Mouse (Mus musculus) limb, embryonic 14.5 days (tissue): ENCODE data around the gene Hexdc. TPM values are rescaled to one million over a fixed set of nuclear protein-coding genes. Genes with fewer than 3 reads are reported as not detected.

Experiments
- ATAC-seq: fragments of 200-750 bp; cut with Nextera tagmentation; 2 replicates; pipeline ENCODE4 v1.8.0; 2017; ENCODE audit warnings: low read depth, moderate number of reproducible peaks, moderate TSS enrichment; ENCODE audit not compliant: low FRiP score
- DNase-seq: peaks from one replicate; pipeline ENCODE4 v3.0.0-alpha.2; 2015; ENCODE audit warnings: low spot score
- H3K27ac ChIP-seq: fragments of 300-500 bp; sonication (generic); replicated peaks from 2 replicates; pipeline ENCODE4 v1.5.1; 2014; ENCODE audit warnings: low read depth, mild to moderate bottlenecking, low read length, moderate library complexity, mixed read lengths
- H3K27me3 ChIP-seq: fragments of 300-500 bp; sonication (generic); 2 replicates; pipeline ENCODE4 v1.6.1; 2014; ENCODE audit warnings: low read length, mixed read lengths; ENCODE audit not compliant: control insufficient read depth, insufficient read depth
- H3K36me3 ChIP-seq: fragments of 300-500 bp; sonication (generic); 2 replicates; pipeline ENCODE4 v1.6.1; 2014; ENCODE audit warnings: mild to moderate bottlenecking, low read length, moderate library complexity, mixed read lengths; ENCODE audit not compliant: control insufficient read depth, insufficient read depth
- H3K4me1 ChIP-seq: fragments of 300-500 bp; sonication (generic); 2 replicates; pipeline ENCODE4 v1.6.1; 2014; ENCODE audit warnings: antibody characterized with exemption, low read length, mixed read lengths; ENCODE audit not compliant: control insufficient read depth, insufficient read depth
- H3K4me2 ChIP-seq: fragments of 300-500 bp; sonication (generic); replicated peaks from 2 replicates; pipeline ENCODE4 v1.6.1; 2014; ENCODE audit warnings: low read depth, mild to moderate bottlenecking, low read length, moderate library complexity; ENCODE audit not compliant: severe bottlenecking
- H3K4me3 ChIP-seq: fragments of 300-500 bp; sonication (generic); replicated peaks from 2 replicates; pipeline ENCODE4 v1.5.1; 2014; ENCODE audit warnings: low read length
- H3K9ac ChIP-seq: fragments of 300-500 bp; sonication (generic); 2 replicates; pipeline ENCODE4 v1.6.1; 2014; ENCODE audit warnings: mild to moderate bottlenecking, low read depth, low read length, moderate library complexity; ENCODE audit not compliant: severe bottlenecking
- H3K9me3 ChIP-seq: fragments of 300-500 bp; sonication (generic); 2 replicates; pipeline ENCODE4 v1.6.1; 2016; ENCODE audit warnings: low read length; ENCODE audit not compliant: control insufficient read depth
- POLR2A ChIP-seq: fragments of 200-500 bp; IDR thresholded peaks from 2 replicates; pipeline ENCODE4 v1.8.0; 2012; ENCODE audit warnings: inconsistent platforms, mild to moderate bottlenecking, moderate library complexity, borderline replicate concordance; ENCODE audit not compliant: insufficient read depth, insufficient read length; ENCODE audit errors: extremely low read depth
- WGBS: fragments of 180-500 bp; shearing (Covaris S2); extraction: QIAGEN DNeasy Blood & Tissue Kit; methylation state at CpG from one replicate; pipeline ENCODE4 v1.1.7; 2014; 5-methylcytosine and 5-hydroxymethylcytosine counted together
- polyA plus RNA-seq, 2 experiments: library from polyadenylated mRNA; depleted of rRNA in 1 of 2; stranded (reverse) in 1 of 2; unstranded in 1 of 2; fragments of >200 nt; fragmentation: Nextera tagmentation in 1 of 2; extraction: Ambion mirVana in 1 of 2; gene quantifications; 2 replicates each; pipeline versions ENCODE4 v1.2.1 to v1.2.3; 2012 to 2014

The Hexdc gene
- polyA plus RNA-seq, 2 experiments, result 8.4 to 45.5 TPM

DNA sequence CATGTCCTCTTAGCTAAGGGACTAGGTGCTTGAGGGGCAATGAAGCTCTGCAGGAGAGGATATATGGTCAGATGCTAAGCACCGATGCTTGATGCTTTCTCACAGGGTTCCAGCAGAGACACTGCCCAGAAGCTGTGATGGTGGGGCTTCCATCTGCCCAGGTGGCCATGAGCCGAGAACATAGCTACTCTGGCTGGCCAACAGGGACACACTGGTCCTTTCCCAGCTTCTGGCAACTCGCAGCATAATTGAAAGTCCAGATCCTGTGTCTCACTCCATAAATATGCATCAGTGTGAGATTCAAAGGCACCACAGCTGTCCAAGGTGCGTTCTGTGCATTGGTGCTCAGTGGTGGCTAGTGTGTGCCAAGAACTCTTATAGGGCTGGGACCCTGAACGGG, 31.0 kb upstream of the Hexdc start:
- Histone ChIP-seq H3K9ac (no peak overlapping the region), H3K9me3 (no peaks in the 10 kb centered on the region), H3K27ac (no peak overlapping the region), H3K36me3 (no peaks in the 10 kb centered on the region), H3K4me2 (no peak overlapping the region), H3K4me3 (no peak overlapping the region), H3K4me1 (no peaks in the 10 kb centered on the region), H3K27me3 (no peaks in the 10 kb centered on the region)
- DNase-seq (no peak), ATAC-seq (no peak)
- TF ChIP-seq POLR2A, result no peak
- 72% methylated on average over 5 of the region's 5 CpGs for WGBS

GRCm38 (mm10) chr11:121174234-121174633, 30.0 kb upstream of the Hexdc start:
- ATAC-seq, result no peak
- WGBS, result 48% methylated on average over 3 of the region's 3 CpGs
- H3K9ac ChIP-seq, result no peak overlapping the region
- no peak overlapping the region for H3K4me2 ChIP-seq
- DNase-seq, result no peak
- no peaks in the 10 kb centered on the region for H3K27me3 ChIP-seq
- no peak overlapping the region for H3K27ac ChIP-seq
- no peak for TF ChIP-seq POLR2A
- H3K36me3 ChIP-seq, result peaks cover 3% of the 10 kb centered on the region; the same call in 1 of the 2 replicates
- H3K9me3 ChIP-seq, result no peaks in the 10 kb centered on the region
- no peaks in the 10 kb centered on the region for H3K4me1 ChIP-seq
- no peak overlapping the region for H3K4me3 ChIP-seq

- no peaks in the 10 kb centered on the region for H3K27me3 ChIP-seq
- 51% methylated on average over 12 of the region's 12 CpGs for WGBS
- no peak overlapping the region for H3K4me3 ChIP-seq
- TF ChIP-seq POLR2A, result no peak
- H3K27ac ChIP-seq, result no peak overlapping the region
- H3K36me3 ChIP-seq, result peaks cover 13% of the 10 kb centered on the region
- H3K4me1 ChIP-seq, result no peaks in the 10 kb centered on the region
- H3K9me3 ChIP-seq, result no peaks in the 10 kb centered on the region
- H3K4me2 ChIP-seq, result no peak overlapping the region
- ATAC-seq, result no peak
- DNase-seq, result peak; percentile 64
- no peak overlapping the region for H3K9ac ChIP-seq
Measured at GRCm38 (mm10) chr11:121176285-121177270, 27.7 kb upstream of the Hexdc start.

- H3K27me3 ChIP-seq, result no peaks in the 10 kb centered on the region
- no peak overlapping the region for H3K9ac ChIP-seq
- H3K9me3 ChIP-seq, result no peaks in the 10 kb centered on the region
- 72% methylated on average over 3 of the region's 3 CpGs for WGBS
- ATAC-seq (no peak), DNase-seq (peak; percentile 36)
- no peaks in the 10 kb centered on the region for H3K4me1 ChIP-seq
- H3K27ac ChIP-seq, result no peak overlapping the region
- TF ChIP-seq POLR2A, result no peak
- H3K4me3 ChIP-seq, result no peak overlapping the region
- H3K36me3 ChIP-seq, result peaks cover 3% of the 10 kb centered on the region; the same call in 1 of the 2 replicates
- no peak overlapping the region for H3K4me2 ChIP-seq
Measured at GRCm38 (mm10) chr11:121189681-121190080, 14.6 kb upstream of the Hexdc start.

DNA sequence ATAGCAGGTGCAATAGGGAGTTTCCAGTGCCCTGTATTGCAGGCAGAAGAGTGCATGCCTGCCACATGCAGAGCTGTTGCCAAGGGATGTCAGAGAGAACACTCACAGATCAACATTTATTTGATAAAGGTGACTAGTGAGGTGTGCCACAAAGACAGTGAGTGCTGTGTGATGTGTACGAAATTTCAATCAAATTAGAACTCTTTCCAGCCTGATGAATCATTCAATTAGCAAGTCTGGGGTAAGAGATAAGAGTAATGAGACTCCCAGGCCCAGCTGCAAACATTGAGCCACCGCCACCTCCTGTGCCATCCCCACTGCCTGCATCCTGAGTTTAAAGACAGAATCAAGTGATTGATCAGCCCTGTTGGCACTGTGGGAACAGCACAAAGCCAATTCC, 11.5 kb upstream of the Hexdc start:
- no peaks in the 10 kb centered on the region for H3K4me1 ChIP-seq
- no peaks in the 10 kb centered on the region for H3K27me3 ChIP-seq
- no peak overlapping the region for H3K4me2 ChIP-seq
- no peak overlapping the region for H3K4me3 ChIP-seq
- ATAC-seq (no peak), DNase-seq (no peak)
- WGBS, result 64% methylated on average over 2 of the region's 2 CpGs
- no peak for TF ChIP-seq POLR2A
- no peak overlapping the region for H3K9ac ChIP-seq
- H3K36me3 ChIP-seq, result peaks cover 14% of the 10 kb centered on the region
- H3K27ac ChIP-seq, result no peak overlapping the region
- H3K9me3 ChIP-seq, result no peaks in the 10 kb centered on the region
